Mouse (Mus musculus): ENCODE results near the gene Speer4f1.
"Not testable (repeated sequence)": the region's sequence is repeated elsewhere in the genome, so short reads cannot be mapped to it uniquely, and the experiment has no call there.

Gene Speer4f1

DNA sequence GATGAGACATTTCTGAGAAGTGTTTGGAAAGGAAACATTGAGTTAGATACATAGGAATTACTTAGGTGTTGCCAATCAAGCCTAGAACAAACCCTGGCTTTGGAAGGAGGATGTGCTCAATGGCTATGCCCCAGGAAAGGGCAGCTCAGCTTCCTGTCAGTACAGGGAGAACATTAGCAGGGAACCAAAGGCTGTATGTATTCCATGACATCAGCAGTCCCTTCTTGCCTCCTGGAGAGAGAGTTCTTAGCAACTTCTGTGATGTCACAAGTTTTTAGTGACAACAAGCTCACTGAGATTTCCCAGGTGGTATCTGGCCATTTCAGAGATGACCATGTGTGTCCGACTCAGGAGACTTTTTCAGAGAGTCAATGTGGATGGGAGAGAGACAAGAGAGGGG, at the start of gene Speer4f1:
Gene Speer4f1 (plus strand): TSS at position 301 of the 400 bp plus-strand sequence.
- DNase-seq, result not testable (repeated sequence)

- DNase-seq, result no peak
Observed at GRCm38 (mm10) chr5:17426930-17427329, 49.0 kb upstream of the Speer4f1 start.

GRCm38 (mm10) chr5:17434721-17435120, 41.2 kb upstream of the Speer4f1 start:
- no peak for DNase-seq

DNA sequence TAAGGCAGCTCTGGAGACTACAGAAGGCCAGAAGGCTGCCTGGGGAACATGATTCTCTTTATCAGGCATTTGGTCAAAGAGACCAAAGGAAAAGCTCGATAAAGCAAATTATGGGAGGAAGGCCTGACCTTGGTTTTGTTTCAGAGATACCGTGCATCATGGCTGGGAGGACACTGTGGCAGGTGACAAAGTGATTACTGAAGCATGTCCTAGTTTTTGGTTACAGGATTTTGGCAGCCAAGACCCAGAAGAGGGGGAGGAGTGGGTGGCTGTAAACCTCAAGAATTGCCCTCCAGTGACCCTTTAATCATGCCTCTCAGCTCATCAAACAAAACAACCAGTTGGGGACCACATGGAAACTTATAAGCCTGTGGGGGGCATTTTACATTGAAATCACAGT, 39.7 kb upstream of the Speer4f1 start:
- no peak for DNase-seq

DNA sequence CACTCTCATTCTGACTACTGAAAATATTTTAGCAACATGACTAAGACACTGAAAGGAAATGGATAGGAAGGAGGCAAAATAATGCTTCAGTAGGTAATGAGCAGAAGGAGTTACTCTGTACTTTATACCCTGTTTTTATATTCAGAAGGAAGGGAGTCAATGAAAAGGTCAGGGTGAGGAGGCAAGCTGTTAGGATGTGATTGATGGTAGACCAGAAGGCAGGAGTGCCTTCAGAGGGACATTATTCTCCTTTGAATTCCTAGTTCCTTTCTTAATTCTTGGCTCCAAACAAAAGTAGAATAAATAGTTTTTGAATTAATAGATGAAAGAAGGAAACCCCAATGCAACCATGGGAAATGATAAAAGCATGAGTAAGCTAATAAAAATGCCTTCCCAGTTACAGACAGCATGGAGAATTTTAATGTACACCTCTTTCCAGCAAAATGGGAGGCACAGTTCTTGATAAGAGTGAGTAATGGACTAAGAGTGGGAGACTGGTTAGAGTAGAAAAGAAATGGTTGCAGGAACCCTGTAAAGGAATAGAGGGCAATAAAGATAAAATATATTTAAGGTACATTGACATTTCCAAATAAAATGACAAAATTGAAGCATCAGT, 36.3 kb upstream of the Speer4f1 start:
- no peak for DNase-seq

GRCm38 (mm10) chr5:17454059-17454458, 21.8 kb upstream of the Speer4f1 start:
- DNase-seq, result no peak

- no peak for DNase-seq
Observed at GRCm38 (mm10) chr5:17454952-17455586, 20.8 kb upstream of the Speer4f1 start.

DNA sequence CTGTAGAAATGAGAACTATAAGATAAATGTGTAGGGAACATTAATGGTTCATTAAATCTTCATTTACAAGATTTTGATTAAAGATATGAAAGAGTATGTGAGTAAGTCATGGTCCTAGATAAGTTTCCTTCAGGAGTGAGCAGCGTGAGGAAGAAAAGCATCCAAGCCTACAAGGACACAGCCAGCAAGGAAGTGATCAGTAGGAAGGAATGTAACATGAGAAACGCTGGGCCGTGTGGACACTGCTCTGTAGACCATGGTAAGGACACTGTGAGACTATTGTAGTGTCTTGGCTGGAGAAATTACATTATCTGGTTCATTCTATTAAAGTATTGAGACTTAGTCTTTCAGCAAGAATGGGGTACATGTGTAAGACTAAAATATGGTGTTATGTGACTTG, 19.2 kb upstream of the Speer4f1 start:
- DNase-seq, result no peak

DNA sequence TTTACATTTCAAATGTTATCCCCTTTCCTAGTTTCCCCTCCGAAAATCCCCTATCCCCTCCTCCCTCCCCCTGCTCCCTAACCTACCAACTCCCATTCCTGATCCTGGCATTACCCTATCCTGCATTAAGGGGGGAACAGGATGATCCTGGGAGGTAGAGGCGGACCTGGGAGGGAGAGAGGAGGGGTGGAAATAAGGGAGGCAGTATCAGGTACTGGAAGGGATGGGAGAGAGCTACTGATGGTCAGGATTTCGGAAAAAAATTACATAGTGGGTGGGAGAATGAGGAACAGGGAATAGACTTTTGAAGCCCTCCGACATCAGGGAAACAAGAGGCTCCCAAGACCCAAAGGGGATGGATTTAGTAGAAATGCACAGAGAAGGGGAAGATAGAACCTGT, 7.8 kb upstream of the Speer4f1 start:
- not testable (repeated sequence) for DNase-seq

DNA sequence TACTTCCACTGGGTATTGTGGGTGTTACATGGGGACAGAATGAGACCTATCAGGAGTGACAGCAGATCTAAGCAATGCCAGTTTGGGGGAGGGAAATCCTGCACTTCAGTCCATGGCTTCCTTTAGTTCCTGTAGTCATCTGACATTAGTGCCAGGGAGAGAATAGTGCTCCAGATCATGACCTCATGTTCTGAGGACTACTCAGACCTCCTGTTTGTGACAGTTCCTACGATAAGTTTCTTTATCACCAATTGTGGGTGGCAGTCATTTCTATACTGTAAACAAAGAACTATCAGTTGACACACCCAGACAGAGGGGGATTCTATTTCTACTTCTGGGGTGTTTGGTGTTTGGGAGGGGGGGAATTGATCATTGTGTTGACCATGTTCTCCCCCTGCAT, 578 bp downstream of the Speer4f1 start:
- DNase-seq, result no peak

DNA sequence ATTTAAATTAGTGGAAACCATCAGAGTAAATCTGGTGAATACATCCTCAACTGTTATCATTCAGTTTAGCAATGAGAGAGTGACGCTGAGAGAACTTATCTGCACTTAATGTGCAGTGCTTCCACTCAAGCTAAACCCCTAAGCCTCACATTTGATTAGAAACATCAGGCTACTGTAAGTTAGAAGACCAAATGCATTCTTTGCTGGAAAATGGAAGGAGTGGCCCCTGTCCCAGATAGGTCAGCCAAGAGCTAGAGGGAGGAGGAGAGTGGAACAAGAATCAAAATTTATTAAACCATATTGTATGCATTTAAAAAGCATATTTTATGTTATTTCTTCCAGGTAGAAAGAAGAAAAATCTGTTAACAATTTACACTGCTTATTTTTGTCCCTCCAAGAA, 14.0 kb downstream of the Speer4f1 start:
- no peak for DNase-seq

- no peak for DNase-seq
Observed at GRCm38 (mm10) chr5:17495616-17496015, 19.7 kb downstream of the Speer4f1 start.

- no peak for DNase-seq
Observed at GRCm38 (mm10) chr5:17496650-17497049, 20.8 kb downstream of the Speer4f1 start.

DNA sequence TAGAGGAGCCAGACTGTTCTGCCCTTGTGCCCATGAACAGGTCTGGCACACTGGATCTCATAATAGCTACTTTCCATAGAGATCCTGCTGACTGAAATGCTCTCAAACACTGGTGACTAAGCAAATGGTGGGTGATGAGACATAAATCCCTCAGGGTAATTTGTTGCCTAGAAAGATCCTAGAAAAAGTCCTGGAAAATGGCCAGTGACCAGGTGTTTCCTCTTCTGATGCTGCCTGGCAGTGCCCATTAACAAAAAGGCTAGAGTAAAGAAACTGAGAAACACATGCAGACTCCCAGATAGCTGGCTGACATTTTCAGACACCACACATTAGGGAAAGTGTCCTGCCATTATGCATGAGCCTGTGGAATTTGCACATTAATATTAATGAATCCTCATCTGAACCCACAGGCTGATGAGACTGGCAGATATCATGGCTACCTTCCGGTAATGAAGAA, 24.0 kb downstream of the Speer4f1 start:
- DNase-seq, result no peak

DNA sequence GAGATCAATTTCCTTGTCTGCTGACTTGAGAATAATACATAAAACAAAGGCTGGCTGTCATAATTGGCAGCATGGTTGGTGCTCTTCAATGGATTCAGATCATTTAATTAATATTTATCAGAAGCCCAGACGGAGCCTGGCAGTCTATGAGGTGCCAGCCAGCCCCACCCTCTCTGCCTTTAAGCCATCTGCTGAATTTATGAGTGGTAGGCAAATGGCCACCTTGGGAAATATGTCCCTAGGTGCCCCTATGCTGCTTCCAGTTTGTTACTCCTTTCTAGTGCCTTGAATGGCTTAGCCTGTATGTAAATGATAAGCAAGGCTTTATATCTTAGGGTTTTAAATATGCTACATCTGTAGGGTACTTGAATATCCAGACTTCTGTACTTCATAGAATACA, 25.0 kb downstream of the Speer4f1 start:
- DNase-seq, result no peak

DNA sequence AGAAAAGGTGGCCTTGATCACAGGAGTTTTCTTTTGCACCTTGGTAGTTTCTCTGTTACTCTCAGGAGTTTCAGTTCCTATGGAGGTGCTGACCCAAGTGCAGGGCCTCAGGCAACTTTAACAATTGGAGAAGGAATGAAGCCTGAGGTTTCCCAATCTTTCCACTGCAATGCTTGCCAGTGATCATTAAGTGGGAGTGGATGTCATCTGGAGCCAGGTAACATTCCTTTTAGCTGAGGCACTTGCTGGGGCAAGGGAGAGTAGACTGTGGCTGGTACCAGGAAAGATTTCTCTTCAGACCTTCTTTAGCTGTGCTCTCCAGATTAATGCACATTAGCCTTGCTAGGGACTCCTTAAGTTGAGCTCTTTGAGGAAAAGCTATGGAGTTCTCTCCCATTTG, 29.6 kb downstream of the Speer4f1 start:
- DNase-seq, result no peak

- DNase-seq, result no peak
Observed at GRCm38 (mm10) chr5:17508038-17508437, 32.1 kb downstream of the Speer4f1 start.

Data from right cerebral cortex, postnatal 14 days (tissue).